Mouse (Mus musculus) liver, embryonic 14.5 days (tissue): ENCODE results near the gene Tcp11. TPM values are rescaled to one million over a fixed set of nuclear protein-coding genes. Genes with fewer than 3 reads are reported as not detected.
A peak's percentile ranks its signal among the peaks of the same experiment; 100 is the strongest.

Experiments
- ATAC-seq: fragments of 200-750 bp; cut with Nextera tagmentation; 2 replicates; pipeline ENCODE4 v1.8.0; 2017; ENCODE audit warnings: moderate number of reproducible peaks, mild to moderate bottlenecking, moderate library complexity; ENCODE audit not compliant: insufficient read depth
- DNase-seq, 3 experiments: peaks; one replicate each; pipeline ENCODE4 v3.0.0-alpha.2; 2012 to 2013; ENCODE audit warnings: low read depth in 3 of 3, low spot score in 3 of 3
- H3K27ac ChIP-seq: fragments of 300-500 bp; sonication (generic); 2 replicates; pipeline ENCODE4 v1.5.1; 2014; ENCODE audit warnings: moderate library complexity, mild to moderate bottlenecking, control low read depth, inconsistent platforms
- H3K27me3 ChIP-seq: fragments of 300-500 bp; sonication (generic); 2 replicates; pipeline ENCODE4 v1.6.1; 2014; ENCODE audit warnings: mild to moderate bottlenecking, low read length, moderate library complexity; ENCODE audit not compliant: control insufficient read depth, insufficient read depth
- H3K36me3 ChIP-seq: fragments of 300-500 bp; sonication (generic); replicated peaks from 2 replicates; pipeline ENCODE4 v1.6.1; 2014; ENCODE audit warnings: low read depth; ENCODE audit not compliant: control insufficient read depth, insufficient read depth
- H3K4me1 ChIP-seq, 2 experiments: fragments of 200-500 bp in 1 of 2; fragments of 300-500 bp in 1 of 2; sonication (generic) in 1 of 2; replicated peaks; 2 replicates each; pipeline ENCODE4 v1.6.1; 2012 to 2014; ENCODE audit warnings: antibody characterized with exemption in 1 of 2, inconsistent platforms in 1 of 2, low read length in 1 of 2; ENCODE audit not compliant: control insufficient read depth in 2 of 2, insufficient read depth in 2 of 2
- H3K4me2 ChIP-seq: fragments of 300-500 bp; sonication (generic); 2 replicates; pipeline ENCODE4 v1.6.1; 2014; ENCODE audit warnings: low read depth, mild to moderate bottlenecking, control low read depth, moderate library complexity
- H3K4me3 ChIP-seq, 2 experiments: fragments of 200-500 bp in 1 of 2; fragments of 300-500 bp in 1 of 2; sonication (generic) in 1 of 2; 2 replicates each; pipeline ENCODE4 v1.5.1; 2012 to 2014; ENCODE audit warnings: low read depth in 2 of 2, low read length in 2 of 2, mild to moderate bottlenecking in 2 of 2, control low read depth in 1 of 2, inconsistent platforms in 1 of 2, moderate library complexity in 1 of 2; ENCODE audit not compliant: insufficient read depth in 1 of 2
- H3K9ac ChIP-seq: fragments of 300-500 bp; sonication (generic); replicated peaks from 2 replicates; pipeline ENCODE4 v1.6.1; 2014; ENCODE audit warnings: mild to moderate bottlenecking, control low read depth, moderate library complexity
- H3K9me3 ChIP-seq: fragments of 300-500 bp; sonication (generic); 2 replicates; pipeline ENCODE4 v1.6.1; 2016; ENCODE audit warnings: low read length, mixed read lengths; ENCODE audit not compliant: control insufficient read depth
- CTCF ChIP-seq: IDR thresholded peaks from 2 replicates; pipeline ENCODE4 v1.5.1; 2016; ENCODE audit warnings: antibody characterized with exemption, low read depth, control low read depth
- EP300 ChIP-seq: IDR thresholded peaks from 2 replicates; pipeline ENCODE4 v1.6.1; 2016; ENCODE audit warnings: antibody characterized with exemption, low read depth
- WGBS: fragments of 180-500 bp; shearing (Covaris S2); extraction: QIAGEN DNeasy Blood & Tissue Kit; methylation state at CpG from one replicate; pipeline ENCODE4 v1.1.7; 2014; ENCODE audit not compliant: insufficient replicate concordance; 5-methylcytosine and 5-hydroxymethylcytosine counted together
- polyA plus RNA-seq, 2 experiments: library from polyadenylated mRNA; depleted of rRNA in 1 of 2; stranded (reverse) in 1 of 2; unstranded in 1 of 2; fragments of >200 nt; fragmentation: Nextera tagmentation in 1 of 2; extraction: Ambion mirVana in 1 of 2; gene quantifications; 2 replicates each; pipeline versions ENCODE4 v1.2.1 to v1.2.3; 2012 to 2014

Gene Tcp11
- polyA plus RNA-seq, 2 experiments: 0.16 TPM; not detected in 1

DNA sequence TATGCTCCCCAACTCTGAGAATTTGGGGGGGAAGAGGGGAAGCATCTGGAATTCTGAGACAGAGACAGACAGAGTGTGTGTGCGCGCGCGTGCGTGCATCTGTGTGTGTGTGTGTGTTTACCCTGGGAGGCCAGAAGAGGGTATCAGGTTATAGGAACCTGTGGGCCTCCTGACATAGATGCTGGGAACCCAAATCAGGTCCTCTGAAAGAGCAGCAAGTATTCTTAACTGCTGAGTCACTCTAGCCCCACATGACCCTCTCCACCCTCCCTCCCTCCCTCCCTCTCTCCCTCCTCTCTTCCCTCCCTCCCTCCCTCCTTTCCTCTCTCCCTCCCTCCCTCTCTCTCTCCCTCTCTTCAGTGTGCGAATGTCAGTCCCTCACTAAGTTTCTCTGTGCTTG, 8.3 kb upstream of the Tcp11 start:
- ATAC-seq: no peak
- H3K27me3 ChIP-seq: no peaks in the 10 kb centered on the region
- H3K36me3 ChIP-seq: no peaks in the 10 kb centered on the region
- WGBS: 75% methylated on average over 6 of the region's 6 CpGs
- no peak overlapping the region for H3K4me3 ChIP-seq
- H3K4me1 ChIP-seq: peaks cover 3 to 6% of the 10 kb centered on the region in 2 experiments; a peak in 3 of 4 replicates
- no peaks in the 10 kb centered on the region; the same call in 1 of the 2 replicates for H3K9me3 ChIP-seq
- H3K4me2 ChIP-seq: no peak overlapping the region
- no peak for DNase-seq
- H3K27ac ChIP-seq: no peak overlapping the region
- no peak for TF ChIP-seq EP300
- no peak for TF ChIP-seq CTCF
- no peak overlapping the region for H3K9ac ChIP-seq

- WGBS: 58% methylated on average over 5 of the region's 5 CpGs
- Histone ChIP-seq H3K36me3 (no peaks in the 10 kb centered on the region), H3K4me1 (peaks cover 3 to 6% of the 10 kb centered on the region in 2 experiments; a peak in 3 of 4 replicates), H3K27me3 (no peaks in the 10 kb centered on the region), H3K4me3 (no peak overlapping the region), H3K27ac (no peak overlapping the region), H3K4me2 (no peak overlapping the region), H3K9ac (no peak overlapping the region), H3K9me3 (no peaks in the 10 kb centered on the region; the same call in 1 of the 2 replicates)
- DNase-seq (no peak), ATAC-seq (no peak)
- TF ChIP-seq CTCF (no peak), EP300 (no peak)
These were observed 7.0 kb upstream of the Tcp11 start for GRCm38 (mm10) chr17:28087430-28087829.

- WGBS: 1% methylated on average over 16 of the region's 16 CpGs
- H3K36me3 ChIP-seq: no peaks in the 10 kb centered on the region
- DNase-seq: peak; percentile 39 to 82 (median 43)
- H3K4me1 ChIP-seq: peaks cover 3 to 6% of the 10 kb centered on the region in 2 experiments; a peak in 3 of 4 replicates
- no peaks in the 10 kb centered on the region for H3K9me3 ChIP-seq
- no peak overlapping the region for H3K4me3 ChIP-seq
- H3K27ac ChIP-seq: no peak overlapping the region
- H3K27me3 ChIP-seq: 0 out of 2 replicates have a peak, but pooled peaks cover 3% of the 10 kb centered on the region
- peak; percentile 76 for ATAC-seq
- TF ChIP-seq CTCF: peak; percentile 98
- no peak; the same call in 1 of the 2 replicates for TF ChIP-seq EP300
- H3K9ac ChIP-seq: peak overlapping the region; percentile 44
- H3K4me2 ChIP-seq: peak overlapping the region; percentile 62
These were observed 4.5 kb upstream of the Tcp11 start for GRCm38 (mm10) chr17:28084964-28085363.

DNA sequence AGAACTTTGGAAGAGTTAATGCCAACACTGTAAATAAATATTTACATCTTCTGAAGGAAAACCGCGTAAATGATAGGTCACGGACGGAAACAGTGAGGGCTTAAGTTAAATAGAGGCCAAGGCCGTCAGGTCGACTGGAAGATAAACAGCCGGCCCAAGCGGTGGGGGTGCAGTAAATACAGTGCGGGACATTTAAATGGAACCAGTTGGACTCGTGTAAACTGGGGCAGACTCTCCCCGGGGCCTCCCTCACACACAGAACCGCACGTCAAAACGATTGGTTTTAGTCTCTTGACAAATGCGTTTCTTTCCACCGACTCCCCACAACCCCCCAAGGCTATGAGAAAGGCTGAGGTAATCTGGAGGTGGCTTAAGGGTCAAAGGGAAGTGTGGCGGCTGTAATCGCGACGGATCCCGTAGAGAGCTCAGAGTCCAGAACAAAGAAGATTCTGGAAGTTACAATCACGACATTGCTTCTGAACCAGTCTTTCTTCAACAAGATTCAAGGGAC, 4.0 kb upstream of the Tcp11 start:
- peaks cover 6% of the 10 kb centered on the region; the same call in 1 of the 2 replicates for H3K27me3 ChIP-seq
- no peaks in the 10 kb centered on the region for H3K9me3 ChIP-seq
- H3K4me1 ChIP-seq: peaks cover 3 to 6% of the 10 kb centered on the region in 2 experiments; a peak in 3 of 4 replicates
- peak overlapping the region; percentile 9; the same call in 1 of the 2 replicates for H3K4me2 ChIP-seq
- DNase-seq: no peak
- H3K9ac ChIP-seq: no peak overlapping the region
- WGBS: 33% methylated on average over 22 of the region's 22 CpGs
- TF ChIP-seq CTCF (no peak), EP300 (no peak)
- H3K27ac ChIP-seq: no peak overlapping the region
- no peak overlapping the region for H3K4me3 ChIP-seq
- H3K36me3 ChIP-seq: no peaks in the 10 kb centered on the region
- ATAC-seq: no peak

DNA sequence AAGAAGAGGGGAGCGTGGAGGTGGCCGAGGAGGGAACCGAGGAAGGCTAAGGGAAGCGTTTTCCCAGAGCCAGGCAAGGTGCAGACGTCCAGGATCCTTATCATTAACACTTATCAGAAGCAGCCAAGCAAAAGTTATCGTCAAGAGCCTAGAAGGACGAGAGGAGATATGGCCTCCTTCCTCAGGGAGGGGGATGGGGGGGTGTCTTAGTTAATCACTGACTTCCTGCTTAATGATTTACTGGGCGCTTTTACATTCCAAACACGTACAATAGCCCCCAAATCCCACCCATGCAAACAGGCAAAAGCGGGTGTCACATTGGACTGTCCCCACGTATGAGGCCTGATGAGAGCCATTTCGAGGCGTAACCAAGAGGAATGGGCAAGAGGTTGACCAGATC, 2.4 kb upstream of the Tcp11 start:
- Histone ChIP-seq H3K27ac (no peak overlapping the region), H3K9ac (no peak overlapping the region), H3K27me3 (peaks cover 6% of the 10 kb centered on the region; the same call in 1 of the 2 replicates), H3K4me1 (peaks cover 3 to 6% of the 10 kb centered on the region in 2 experiments; a peak in 3 of 4 replicates), H3K9me3 (no peaks in the 10 kb centered on the region), H3K4me3 (no peak overlapping the region), H3K36me3 (no peaks in the 10 kb centered on the region), H3K4me2 (no peak overlapping the region)
- no peak for DNase-seq
- TF ChIP-seq EP300 (no peak), CTCF (no peak)
- WGBS: 34% methylated on average over 13 of the region's 13 CpGs
- no peak for ATAC-seq
